Mouse (Mus musculus) brain, embryonic 14.5 days (tissue): Measurements from ENCODE around the gene Fgf13.

Experiments
- CTCF ChIP-seq: fragments of 200-500 bp; IDR thresholded peaks from 2 replicates; pipeline ENCODE4 v1.5.1; 2012; ENCODE audit warnings: inconsistent platforms, mild to moderate bottlenecking, moderate library complexity, borderline replicate concordance; ENCODE audit not compliant: insufficient read depth, insufficient read length; ENCODE audit errors: extremely low read depth
- POLR2A ChIP-seq: fragments of 200-500 bp; IDR thresholded peaks from 2 replicates; pipeline ENCODE4 v1.6.1; 2012; ENCODE audit warnings: mild to moderate bottlenecking, inconsistent platforms, borderline replicate concordance; ENCODE audit not compliant: poor library complexity, insufficient read depth, insufficient read length, severe bottlenecking; ENCODE audit errors: extremely low read depth

- TF ChIP-seq CTCF (no peak), POLR2A (no peak)
These were observed 165.1 kb downstream of the Fgf13 start for GRCm38 (mm10) chrX:59402596-59403285.
